Mouse (Mus musculus) effector memory CD4-positive, alpha-beta T cell, adult 5 months (primary cell): ENCODE measurements around the gene Eif4g1. TPM values are rescaled to one million over a fixed set of nuclear protein-coding genes. Genes with fewer than 3 reads are reported as not detected.

ENCODE experiments used
- polyA plus RNA-seq: library from polyadenylated mRNA; unstranded; fragments of 100-300 nt; shearing (Covaris generic); gene quantifications from one replicate; pipeline ENCODE4 v1.2.1, GENCODE M21; 2017

Gene Eif4g1
- 138 TPM for polyA plus RNA-seq

DNA sequence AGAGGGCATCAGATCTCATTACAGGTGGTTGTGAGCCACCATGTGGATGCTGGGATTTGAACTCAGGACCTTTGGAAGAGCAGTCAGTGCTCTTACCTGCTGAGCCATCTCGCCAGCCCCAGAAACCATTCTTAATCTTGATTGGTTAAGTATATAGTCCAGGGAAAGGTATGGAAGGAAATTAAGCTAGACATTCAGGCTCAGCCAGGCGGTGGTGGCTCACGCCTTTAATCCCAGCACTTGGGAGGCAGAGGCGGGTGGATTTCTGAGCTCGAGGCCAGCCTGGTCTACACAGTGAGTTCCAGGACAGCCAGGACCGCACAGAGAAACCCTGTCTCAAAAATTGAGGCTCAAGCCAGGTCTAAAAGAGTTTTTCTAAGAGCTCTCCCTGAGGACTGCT, at the start of gene Eif4g1:
TSS of gene Eif4g1 (plus strand) at position 301 of the 400 bp plus-strand sequence.

GRCm38 (mm10) chr16:20621191-20621990, 46.7 kb upstream of the Eif4g1 start, which contains the start of gene Camk2n2:
Gene Camk2n2 (minus strand): TSS chr16:20621287.

GRCm38 (mm10) chr16:20629731-20630634, 38.1 kb upstream of the Eif4g1 start, which contains the start of gene Ece2:
Gene Ece2 (plus strand): TSS chr16:20629828.

GRCm38 (mm10) chr16:20651076-20651946, 16.8 kb upstream of the Eif4g1 start, which contains the start of gene Psmd2:
Gene Psmd2 (plus strand): TSS chr16:20651652.

GRCm38 (mm10) chr16:20693111-20693701, 25.1 kb downstream of the Eif4g1 start, which contains the start of gene Fam131a:
Gene Fam131a (plus strand): TSS chr16:20693241.

DNA sequence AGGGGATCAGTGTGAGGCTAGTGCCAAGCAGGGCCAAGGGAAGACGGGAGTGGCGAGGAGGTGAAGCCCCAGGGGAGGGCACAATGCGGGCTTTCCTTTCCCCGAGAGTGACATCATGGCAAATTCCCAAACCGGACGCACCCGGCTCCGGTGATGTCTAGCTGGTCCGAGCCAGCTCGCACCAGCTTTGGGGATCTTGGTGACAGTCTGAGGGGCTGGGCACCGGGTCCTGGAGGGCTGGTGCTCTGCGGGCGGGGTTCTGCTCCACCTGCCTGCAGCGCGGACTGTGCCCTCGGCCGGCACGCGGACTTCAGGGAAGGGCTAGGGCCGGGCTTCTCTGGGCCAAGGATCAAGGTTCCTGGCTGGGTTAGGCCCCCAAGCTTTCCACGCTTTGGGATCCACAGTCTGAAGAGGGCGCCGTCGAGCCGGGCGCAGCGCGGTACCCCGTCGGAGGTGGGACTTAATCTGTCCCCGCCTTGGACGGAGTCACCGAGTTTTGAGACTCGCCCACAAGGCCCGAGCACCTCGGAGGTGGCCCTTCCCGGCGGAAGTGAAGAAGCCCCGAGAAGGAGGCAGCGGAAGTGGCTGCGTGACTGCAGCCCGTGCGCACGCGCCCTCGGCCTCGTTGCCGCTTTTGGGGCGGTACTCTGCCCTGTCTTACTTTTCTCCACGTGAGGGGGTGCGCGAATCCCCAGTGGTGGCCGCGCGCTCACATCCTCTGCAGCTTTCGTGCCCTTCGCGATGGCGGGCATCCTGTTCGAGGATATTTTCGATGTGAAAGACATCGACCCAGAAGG, 49.3 kb downstream of the Eif4g1 start, which contains the start of the genes Polr2h and Clcn2:
TSS of gene Polr2h (plus strand) at position 485 of the 797 bp plus-strand sequence.
TSS of gene Clcn2 (minus strand) at position 566 of the 797 bp plus-strand sequence.

GRCm38 (mm10) chr16:20732925-20733730, 65.0 kb downstream of the Eif4g1 start, which contains the start of gene Chrd:
Gene Chrd (plus strand): TSS chr16:20733127.

DNA sequence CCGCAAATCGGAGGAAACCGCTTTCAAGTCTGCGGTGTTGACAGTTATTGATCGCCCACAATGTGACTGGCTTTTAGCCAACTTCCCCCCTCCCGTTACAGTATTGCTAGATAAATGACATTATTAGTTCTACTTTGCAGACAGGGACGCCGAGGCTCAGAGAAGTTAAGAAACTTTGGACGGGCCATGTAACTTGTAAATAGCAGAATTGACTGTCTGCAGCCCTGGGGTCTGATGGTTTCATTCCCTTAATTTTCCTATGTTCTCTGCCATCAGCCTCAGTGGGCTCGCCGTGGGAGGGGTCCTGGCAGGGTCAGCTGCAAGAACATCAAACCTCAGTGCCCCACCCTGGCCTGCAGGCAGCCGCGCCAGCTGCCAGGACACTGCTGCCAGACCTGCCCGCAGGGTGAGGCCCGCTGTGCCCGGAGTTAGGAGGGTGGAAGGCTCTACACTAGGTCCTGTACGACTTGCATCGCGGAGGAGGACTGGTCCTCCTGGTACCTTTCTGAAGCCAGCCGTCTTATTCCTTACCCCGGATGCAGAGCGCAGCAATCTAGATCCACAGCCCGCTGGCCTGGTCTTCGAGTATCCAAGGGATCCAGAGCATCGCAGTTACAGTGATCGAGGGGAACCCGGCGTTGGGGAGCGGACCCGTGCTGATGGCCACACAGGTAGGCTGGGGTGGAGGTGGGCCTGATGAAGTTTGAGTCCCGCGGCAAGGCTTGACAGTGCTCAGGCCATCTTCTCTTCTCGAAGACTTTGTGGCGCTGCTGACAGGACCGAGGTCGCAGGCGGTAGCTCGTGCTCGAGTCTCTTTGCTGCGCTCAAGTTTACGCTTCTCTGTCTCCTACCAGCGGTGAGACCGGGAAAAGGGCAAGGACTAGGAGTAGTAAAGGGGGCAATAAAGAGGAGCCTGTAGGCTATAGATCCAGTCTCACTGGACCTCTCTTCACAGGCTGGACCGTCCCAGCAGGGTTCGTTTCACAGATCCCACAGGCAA, 65.9 kb downstream of the Eif4g1 start, which contains the start of gene Thpo:
TSS of gene Thpo (minus strand) at position 781 of the 1,000 bp plus-strand sequence.

Other genes with a start within 250 kb of the Eif4g1 start
- gene Abcc5, start 241.9 kb upstream of the Eif4g1 start, polyA plus RNA-seq = 28.7 TPM
- 51.8 TPM for gene Eif2b5, start 169.5 kb upstream of the Eif4g1 start, polyA plus RNA-seq
- 17.2 TPM for gene Dvl3, start 151.3 kb upstream of the Eif4g1 start, polyA plus RNA-seq
- gene Ap2m1, start 132.8 kb upstream of the Eif4g1 start, polyA plus RNA-seq = 319 TPM
- 102 TPM for gene Abcf3, start 119.7 kb upstream of the Eif4g1 start, polyA plus RNA-seq
- gene Vwa5b2, start 78.8 kb upstream of the Eif4g1 start, polyA plus RNA-seq = not detected
- gene Eef1akmt4, start 56.7 kb upstream of the Eif4g1 start, polyA plus RNA-seq = 5.6 TPM
- gene Gm49333, start 56.7 kb upstream of the Eif4g1 start, polyA plus RNA-seq = not detected
- 16.9 TPM for gene Alg3, start 56.6 kb upstream of the Eif4g1 start, polyA plus RNA-seq
- gene Camk2n2, start 47.0 kb upstream of the Eif4g1 start, polyA plus RNA-seq = 0.97 TPM
- not detected for gene Ece2, start 38.5 kb upstream of the Eif4g1 start, polyA plus RNA-seq
- gene Psmd2, start 16.7 kb upstream of the Eif4g1 start, polyA plus RNA-seq = 161 TPM
- gene Fam131a, start 24.9 kb downstream of the Eif4g1 start, polyA plus RNA-seq = 1.5 TPM
- 38.1 TPM for gene Polr2h, start 49.4 kb downstream of the Eif4g1 start, polyA plus RNA-seq
- gene Clcn2, start 49.4 kb downstream of the Eif4g1 start, polyA plus RNA-seq = 1.9 TPM
- gene Chrd, start 64.8 kb downstream of the Eif4g1 start, polyA plus RNA-seq = not detected
- not detected for gene Thpo, start 66.2 kb downstream of the Eif4g1 start, polyA plus RNA-seq